Mouse (Mus musculus) limb, embryonic 11.5 days (tissue): ENCODE measurements around the gene Spred2. TPM values are rescaled to one million over a fixed set of nuclear protein-coding genes. Genes with fewer than 3 reads are reported as not detected.

Experiments
- ATAC-seq: fragments of 200-750 bp; cut with Nextera tagmentation; 2 replicates; pipeline ENCODE4 v1.8.0; 2017; ENCODE audit warnings: low read depth; ENCODE audit not compliant: insufficient number of reproducible peaks, low FRiP score, low TSS enrichment
- DNase-seq: peaks from one replicate; pipeline ENCODE4 v3.0.0-alpha.2; 2015; ENCODE audit warnings: low spot score
- H3K27ac ChIP-seq: fragments of 300-500 bp; sonication (generic); replicated peaks from 2 replicates; pipeline ENCODE4 v1.5.1; 2014; ENCODE audit warnings: low read depth, mild to moderate bottlenecking, low read length
- H3K27me3 ChIP-seq: fragments of 300-500 bp; sonication (generic); 2 replicates; pipeline ENCODE4 v1.6.1; 2014; ENCODE audit warnings: mild to moderate bottlenecking, low read length, mixed read lengths; ENCODE audit not compliant: control insufficient read depth, insufficient read depth
- H3K36me3 ChIP-seq: fragments of 300-500 bp; sonication (generic); 2 replicates; pipeline ENCODE4 v1.6.1; 2014; ENCODE audit warnings: mild to moderate bottlenecking, low read length, moderate library complexity, mixed read lengths; ENCODE audit not compliant: control insufficient read depth, insufficient read depth
- H3K4me1 ChIP-seq: fragments of 300-500 bp; sonication (generic); 2 replicates; pipeline ENCODE4 v1.6.1; 2014; ENCODE audit warnings: low read length, mixed read lengths; ENCODE audit not compliant: control insufficient read depth, insufficient read depth
- H3K4me2 ChIP-seq: fragments of 300-500 bp; sonication (generic); 2 replicates; pipeline ENCODE4 v1.6.1; 2014; ENCODE audit warnings: low read depth, mild to moderate bottlenecking, moderate library complexity; ENCODE audit not compliant: severe bottlenecking
- H3K4me3 ChIP-seq: fragments of 300-500 bp; sonication (generic); 2 replicates; pipeline ENCODE4 v1.5.1; 2014; ENCODE audit warnings: low read depth, low read length
- H3K9ac ChIP-seq: fragments of 300-500 bp; sonication (generic); 2 replicates; pipeline ENCODE4 v1.6.1; 2014; ENCODE audit warnings: mild to moderate bottlenecking, low read length
- H3K9me3 ChIP-seq: fragments of 300-500 bp; sonication (generic); 2 replicates; pipeline ENCODE4 v1.6.1; 2016; ENCODE audit warnings: low read length; ENCODE audit not compliant: control insufficient read depth
- WGBS: fragments of 180-500 bp; shearing (Covaris S2); extraction: QIAGEN DNeasy Blood & Tissue Kit; methylation state at CpG from one replicate; pipeline ENCODE4 v1.1.7; 2014; 5-methylcytosine and 5-hydroxymethylcytosine counted together
- polyA plus RNA-seq: library from polyadenylated mRNA; unstranded; fragments of >200 nt; fragmentation: Nextera tagmentation; extraction: Ambion mirVana; gene quantifications from 2 replicates; pipeline ENCODE4 v1.2.1, GENCODE M21; 2014

Spred2 gene
- polyA plus RNA-seq, 1 experiment from 2014 or later = 8.2 TPM

GRCm38 (mm10) chr11:19929087-19929865 is 5.1 kb downstream of the Spred2 start:
- no peak overlapping the region for H3K9ac ChIP-seq
- H3K4me3 ChIP-seq = no peak overlapping the region
- H3K4me1 ChIP-seq = 0 out of 2 replicates have a peak, but pooled peaks cover 7% of the 10 kb centered on the region
- H3K36me3 ChIP-seq = no peaks in the 10 kb centered on the region
- no peaks in the 10 kb centered on the region for H3K27me3 ChIP-seq
- H3K27ac ChIP-seq = no peak overlapping the region
- H3K9me3 ChIP-seq = no peaks in the 10 kb centered on the region
- ATAC-seq = no peak
- DNase-seq = no peak
- no peak overlapping the region; the same call in 1 of the 2 replicates for H3K4me2 ChIP-seq
- 78% methylated on average over 11 of the region's 11 CpGs for whole genome bisulfite sequencing

GRCm38 (mm10) chr11:19931569-19932230 is 7.5 kb downstream of the Spred2 start:
- 91% methylated on average over 9 of the region's 9 CpGs for WGBS

GRCm38 (mm10) chr11:19932983-19933511 is 8.9 kb downstream of the Spred2 start:
- no peak overlapping the region for H3K4me2 ChIP-seq
- no peaks in the 10 kb centered on the region for H3K9me3 ChIP-seq
- 0 out of 2 replicates have a peak, but pooled peaks cover 7% of the 10 kb centered on the region for H3K4me1 ChIP-seq
- no peak for ATAC-seq
- H3K27ac ChIP-seq = no peak overlapping the region
- H3K4me3 ChIP-seq = no peak overlapping the region
- no peak overlapping the region for H3K9ac ChIP-seq
- no peaks in the 10 kb centered on the region for H3K27me3 ChIP-seq
- WGBS = 93% methylated on average over 14 of the region's 14 CpGs
- H3K36me3 ChIP-seq = no peaks in the 10 kb centered on the region
- no peak for DNase-seq

More at GRCm38 (mm10) chr11:19931569-19932230, 7.5 kb downstream of the Spred2 start:
- Histone ChIP-seq H3K4me1 (0 out of 2 replicates have a peak, but pooled peaks cover 7% of the 10 kb centered on the region), H3K27ac (no peak overlapping the region), H3K36me3 (no peaks in the 10 kb centered on the region), H3K4me3 (no peak overlapping the region), H3K9ac (no peak overlapping the region), H3K27me3 (no peaks in the 10 kb centered on the region), H3K9me3 (no peaks in the 10 kb centered on the region), H3K4me2 (no peak overlapping the region)
- no peak for DNase-seq
- no peak for ATAC-seq

- Histone ChIP-seq H3K9me3 (no peaks in the 10 kb centered on the region), H3K4me3 (no peak overlapping the region), H3K4me1 (no peaks in the 10 kb centered on the region), H3K9ac (no peak overlapping the region), H3K27ac (no peak overlapping the region), H3K36me3 (no peaks in the 10 kb centered on the region), H3K27me3 (no peaks in the 10 kb centered on the region), H3K4me2 (no peak overlapping the region)
- 41% methylated on average over 7 of the region's 7 CpGs for WGBS
- ATAC-seq (no peak), DNase-seq (no peak)
Measured at GRCm38 (mm10) chr11:19935524-19936354, 11.6 kb downstream of the Spred2 start.

GRCm38 (mm10) chr11:19938456-19939004 is 14.4 kb downstream of the Spred2 start:
- Histone ChIP-seq H3K27me3 (no peaks in the 10 kb centered on the region), H3K36me3 (no peaks in the 10 kb centered on the region), H3K9me3 (no peaks in the 10 kb centered on the region), H3K4me1 (0 out of 2 replicates have a peak, but pooled peaks cover 5% of the 10 kb centered on the region), H3K27ac (no peak overlapping the region), H3K4me2 (no peak overlapping the region), H3K4me3 (no peak overlapping the region), H3K9ac (no peak overlapping the region)
- ATAC-seq (no peak), DNase-seq (no peak)
- 95% methylated on average over 10 of the region's 10 CpGs for WGBS

- 0 out of 2 replicates have a peak, but pooled peaks cover 5% of the 10 kb centered on the region for H3K4me1 ChIP-seq
Measured at GRCm38 (mm10) chr11:19939305-19939730, 15.1 kb downstream of the Spred2 start.

GRCm38 (mm10) chr11:19939831-19940230 is 15.7 kb downstream of the Spred2 start:
- no peaks in the 10 kb centered on the region for H3K9me3 ChIP-seq
- WGBS = 94% methylated on average over 8 of the region's 8 CpGs
- H3K4me1 ChIP-seq = 0 out of 2 replicates have a peak, but pooled peaks cover 5% of the 10 kb centered on the region
- H3K4me2 ChIP-seq = no peak overlapping the region
- no peak overlapping the region for H3K27ac ChIP-seq
- H3K4me3 ChIP-seq = no peak overlapping the region
- no peaks in the 10 kb centered on the region for H3K36me3 ChIP-seq
- H3K9ac ChIP-seq = no peak overlapping the region
- no peaks in the 10 kb centered on the region for H3K27me3 ChIP-seq
- no peak for DNase-seq
- no peak for ATAC-seq

More at GRCm38 (mm10) chr11:19939305-19939730, 15.1 kb downstream of the Spred2 start:
- H3K4me3 ChIP-seq = no peak overlapping the region
- no peaks in the 10 kb centered on the region for H3K36me3 ChIP-seq
- DNase-seq (no peak), ATAC-seq (no peak)
- H3K9me3 ChIP-seq = no peaks in the 10 kb centered on the region
- H3K27me3 ChIP-seq = no peaks in the 10 kb centered on the region
- no peak overlapping the region for H3K9ac ChIP-seq
- WGBS = 83% methylated on average over 5 of the region's 5 CpGs
- H3K27ac ChIP-seq = no peak overlapping the region
- no peak overlapping the region for H3K4me2 ChIP-seq
